Mouse (Mus musculus) forebrain, embryonic 12.5 days (tissue): ENCODE measurements around the gene Eef2kmt. TPM values are rescaled to one million over a fixed set of nuclear protein-coding genes. Genes with fewer than 3 reads are reported as not detected.
A peak's percentile ranks its signal among the peaks of the same experiment; 100 is the strongest.
"Not testable (repeated sequence)": the region's sequence is repeated elsewhere in the genome, so short reads cannot be mapped to it uniquely, and the experiment has no call there.

ENCODE experiments used
- ATAC-seq: fragments of 200-750 bp; cut with Nextera tagmentation; 2 replicates; pipeline ENCODE4 v1.8.0; 2017; ENCODE audit warnings: moderate TSS enrichment; ENCODE audit not compliant: low FRiP score
- H3K27ac ChIP-seq: fragments of 300-500 bp; sonication (generic); 2 replicates; pipeline ENCODE4 v1.5.1; 2016; ENCODE audit warnings: mild to moderate bottlenecking
- H3K27me3 ChIP-seq: fragments of 300-500 bp; sonication (generic); 2 replicates; pipeline ENCODE4 v1.6.1; 2016; ENCODE audit warnings: mild to moderate bottlenecking
- H3K36me3 ChIP-seq: fragments of 300-500 bp; sonication (generic); replicated peaks from 2 replicates; pipeline ENCODE4 v1.6.1; 2016; ENCODE audit warnings: mild to moderate bottlenecking
- H3K4me1 ChIP-seq: fragments of 300-500 bp; sonication (generic); 2 replicates; pipeline ENCODE4 v1.6.1; 2016
- H3K4me2 ChIP-seq: fragments of 300-500 bp; sonication (generic); 2 replicates; pipeline ENCODE4 v1.6.1; 2016; ENCODE audit warnings: mild to moderate bottlenecking, moderate library complexity
- H3K4me3 ChIP-seq: fragments of 300-500 bp; sonication (generic); replicated peaks from 2 replicates; pipeline ENCODE4 v1.5.1; 2016; ENCODE audit warnings: mild to moderate bottlenecking
- H3K9ac ChIP-seq: fragments of 300-500 bp; sonication (generic); 2 replicates; pipeline ENCODE4 v1.6.1; 2016; ENCODE audit warnings: mild to moderate bottlenecking
- H3K9me3 ChIP-seq: fragments of 300-500 bp; sonication (generic); 2 replicates; pipeline ENCODE4 v1.6.1; 2016
- WGBS: fragments of 180-500 bp; shearing (Covaris S2); methylation state at CpG from one replicate; pipeline ENCODE4 v1.1.7; 2016; 5-methylcytosine and 5-hydroxymethylcytosine counted together
- polyA plus RNA-seq: library from polyadenylated mRNA; unstranded; fragments of >200 nt; fragmentation: Nextera tagmentation; extraction: Ambion mirVana; gene quantifications from 2 replicates; pipeline ENCODE4 v1.2.1, GENCODE M21; 2016

Gene Eef2kmt
- polyA plus RNA-seq, 1 experiment from 2014 or later = 11.2 TPM

GRCm38 (mm10) chr16:5252260-5252659 lies 3.5 kb downstream of the Eef2kmt start:
- H3K36me3 ChIP-seq = peaks cover 21% of the 10 kb centered on the region
- ATAC-seq = no peak
- 87% methylated on average over 2 of the region's 2 CpGs for WGBS
- H3K9me3 ChIP-seq = no peaks in the 10 kb centered on the region
- peaks cover 13% of the 10 kb centered on the region for H3K4me1 ChIP-seq
- no peak overlapping the region for H3K27ac ChIP-seq
- H3K9ac ChIP-seq = no peak overlapping the region
- peaks cover under 1% of the 10 kb centered on the region; the same call in 1 of the 2 replicates for H3K27me3 ChIP-seq
- H3K4me3 ChIP-seq = no peak overlapping the region
- no peak overlapping the region for H3K4me2 ChIP-seq

GRCm38 (mm10) chr16:5250891-5251290 lies 4.9 kb downstream of the Eef2kmt start:
- Histone ChIP-seq H3K4me2 (no peak overlapping the region), H3K9ac (no peak overlapping the region), H3K36me3 (peaks cover 25% of the 10 kb centered on the region), H3K4me1 (peaks cover 13% of the 10 kb centered on the region), H3K27ac (no peak overlapping the region), H3K4me3 (no peak overlapping the region), H3K27me3 (no peaks in the 10 kb centered on the region), H3K9me3 (no peaks in the 10 kb centered on the region)
- 82% methylated on average over 3 of the region's 3 CpGs for WGBS
- ATAC-seq = no peak

GRCm38 (mm10) chr16:5244411-5244810 lies 11.4 kb downstream of the Eef2kmt start:
- no peak overlapping the region for H3K9ac ChIP-seq
- ATAC-seq = peak; percentile 64; the same call in 1 of the 2 replicates

GRCm38 (mm10) chr16:5242882-5243281 lies 12.9 kb downstream of the Eef2kmt start:
- 87% methylated on average over 6 of the region's 6 CpGs for WGBS
- Histone ChIP-seq H3K9ac (no peak overlapping the region), H3K9me3 (no peaks in the 10 kb centered on the region), H3K4me1 (no peaks in the 10 kb centered on the region), H3K4me2 (no peak overlapping the region), H3K27me3 (no peaks in the 10 kb centered on the region), H3K27ac (no peak overlapping the region), H3K36me3 (peaks cover 66% of the 10 kb centered on the region), H3K4me3 (no peak overlapping the region)
- ATAC-seq = no peak

More at GRCm38 (mm10) chr16:5244411-5244810, 11.4 kb downstream of the Eef2kmt start:
- Histone ChIP-seq H3K27me3 (no peaks in the 10 kb centered on the region), H3K27ac (no peak overlapping the region), H3K9me3 (no peaks in the 10 kb centered on the region), H3K36me3 (peaks cover 77% of the 10 kb centered on the region), H3K4me3 (no peak overlapping the region), H3K4me1 (no peaks in the 10 kb centered on the region), H3K4me2 (no peak overlapping the region)
- WGBS = 34% methylated on average over 7 of the region's 7 CpGs

- Histone ChIP-seq H3K9ac (no peak overlapping the region), H3K27ac (no peak overlapping the region), H3K4me2 (no peak overlapping the region), H3K4me1 (no peaks in the 10 kb centered on the region), H3K4me3 (no peak overlapping the region), H3K9me3 (no peaks in the 10 kb centered on the region), H3K36me3 (peaks cover 61% of the 10 kb centered on the region), H3K27me3 (no peaks in the 10 kb centered on the region)
- 92% methylated on average over 4 of the region's 4 CpGs for WGBS
- no peak for ATAC-seq
Observed at GRCm38 (mm10) chr16:5242355-5242754, 13.4 kb downstream of the Eef2kmt start.

- Histone ChIP-seq H3K9me3 (no peaks in the 10 kb centered on the region), H3K4me2 (peak within 1 kb of the TSS; percentile 83), H3K27me3 (0 out of 2 replicates have a peak, but pooled peaks cover 3% of the 10 kb centered on the region), H3K4me3 (peak within 1 kb of the TSS; percentile 82), H3K9ac (peak within 1 kb of the TSS; percentile 73), H3K27ac (0 out of 2 replicates have a peak within 1 kb of the TSS, but pooled peaks have one; percentile 36), H3K4me1 (peaks cover 10% of the 10 kb centered on the region), H3K36me3 (no peaks in the 10 kb centered on the region)
- 3% methylated on average over 47 of the region's 47 CpGs for whole genome bisulfite sequencing
- ATAC-seq = peak; percentile 97
Observed at GRCm38 (mm10) chr16:5233418-5234313, 22.1 kb downstream of the Eef2kmt start, which contains the start of gene Alg1. Alg1 (plus strand) TSS chr16:5233621.

- Histone ChIP-seq H3K27me3 (0 out of 2 replicates have a peak, but pooled peaks cover 6% of the 10 kb centered on the region), H3K4me3 (peak overlapping the region; percentile 82), H3K4me2 (peak overlapping the region; percentile 83), H3K9me3 (no peaks in the 10 kb centered on the region), H3K4me1 (peaks cover 10% of the 10 kb centered on the region), H3K27ac (no peak overlapping the region), H3K9ac (no peak overlapping the region), H3K36me3 (no peaks in the 10 kb centered on the region)
- ATAC-seq = peak; percentile 31
- 72% methylated on average over 4 of the region's 4 CpGs for WGBS
Observed at GRCm38 (mm10) chr16:5232982-5233381, 22.8 kb downstream of the Eef2kmt start.

- H3K4me3 ChIP-seq, H3K27me3 ChIP-seq, H3K27ac ChIP-seq, H3K9ac ChIP-seq, ATAC-seq, H3K4me1 ChIP-seq, H3K4me2 ChIP-seq, H3K9me3 ChIP-seq, H3K36me3 ChIP-seq: not testable (repeated sequence)
- WGBS = 77% methylated on average over 3 of the region's 3 CpGs
Observed at GRCm38 (mm10) chr16:5228103-5228502, 27.7 kb downstream of the Eef2kmt start.

GRCm38 (mm10) chr16:5227501-5227900 lies 28.3 kb downstream of the Eef2kmt start:
- H3K27ac ChIP-seq, H3K27me3 ChIP-seq, H3K36me3 ChIP-seq, H3K9me3 ChIP-seq, H3K4me1 ChIP-seq, ATAC-seq, H3K4me3 ChIP-seq, H3K4me2 ChIP-seq, H3K9ac ChIP-seq: not testable (repeated sequence)
- 85% methylated on average over 19 of the region's 19 CpGs for WGBS

GRCm38 (mm10) chr16:5226534-5226933 lies 29.2 kb downstream of the Eef2kmt start:
- not testable (repeated sequence) for H3K27me3 ChIP-seq, ATAC-seq, H3K4me3 ChIP-seq, H3K27ac ChIP-seq, H3K9ac ChIP-seq, H3K36me3 ChIP-seq, H3K4me2 ChIP-seq, H3K9me3 ChIP-seq, H3K4me1 ChIP-seq
- WGBS = 21% methylated on average over 1 of the region's 1 CpGs

- Histone ChIP-seq H3K36me3 (no peaks in the 10 kb centered on the region), H3K9me3 (no peaks in the 10 kb centered on the region), H3K27ac (no peak within 1 kb of the TSS), H3K4me3 (no peak within 1 kb of the TSS), H3K9ac (no peak within 1 kb of the TSS), H3K27me3 (peaks cover 17% of the 10 kb centered on the region), H3K4me2 (no peak within 1 kb of the TSS), H3K4me1 (no peaks in the 10 kb centered on the region)
- ATAC-seq = no peak
- WGBS = 80% methylated on average over 6 of the region's 6 CpGs
Observed at GRCm38 (mm10) chr16:5222140-5222539, 33.6 kb downstream of the Eef2kmt start, which contains the start of gene AU021092. AU021092 (minus strand) TSS chr16:5222299.

GRCm38 (mm10) chr16:5221403-5221802 lies 34.4 kb downstream of the Eef2kmt start:
- Histone ChIP-seq H3K4me1 (no peaks in the 10 kb centered on the region), H3K36me3 (no peaks in the 10 kb centered on the region), H3K9me3 (no peaks in the 10 kb centered on the region), H3K27ac (no peak overlapping the region), H3K4me3 (no peak overlapping the region), H3K4me2 (no peak overlapping the region), H3K27me3 (peaks cover 17% of the 10 kb centered on the region), H3K9ac (no peak overlapping the region)
- WGBS = 71% methylated on average over 4 of the region's 4 CpGs
- ATAC-seq = no peak
